Mouse (Mus musculus) 416B (cell line): ENCODE data around the gene Lpcat1.

Source experiments
- DNase-seq: peaks from one replicate; pipeline ENCODE4 v3.0.0; 2011; ENCODE audit warnings: low read depth

Lpcat1 gene

DNA sequence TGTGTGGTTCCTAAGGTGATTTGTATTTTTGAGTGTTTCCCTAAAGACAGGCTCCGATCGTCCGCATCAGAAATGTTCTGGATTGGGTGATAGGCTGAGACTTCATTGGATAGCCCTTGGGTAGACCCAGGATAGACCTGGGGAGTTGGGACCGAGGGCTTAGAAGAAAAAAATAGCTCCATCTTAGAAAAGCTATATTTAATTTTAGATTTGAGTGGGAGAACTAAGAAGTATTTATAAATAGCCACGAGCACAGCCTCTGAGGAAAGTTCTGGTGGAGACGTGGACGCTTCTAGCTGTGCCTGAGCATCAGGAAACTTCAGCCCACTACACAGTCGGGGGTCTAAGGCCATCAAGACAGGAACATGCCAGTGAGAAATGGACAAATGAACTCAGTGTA is 9.8 kb downstream of the Lpcat1 start:
- no peak for DNase-seq

DNA sequence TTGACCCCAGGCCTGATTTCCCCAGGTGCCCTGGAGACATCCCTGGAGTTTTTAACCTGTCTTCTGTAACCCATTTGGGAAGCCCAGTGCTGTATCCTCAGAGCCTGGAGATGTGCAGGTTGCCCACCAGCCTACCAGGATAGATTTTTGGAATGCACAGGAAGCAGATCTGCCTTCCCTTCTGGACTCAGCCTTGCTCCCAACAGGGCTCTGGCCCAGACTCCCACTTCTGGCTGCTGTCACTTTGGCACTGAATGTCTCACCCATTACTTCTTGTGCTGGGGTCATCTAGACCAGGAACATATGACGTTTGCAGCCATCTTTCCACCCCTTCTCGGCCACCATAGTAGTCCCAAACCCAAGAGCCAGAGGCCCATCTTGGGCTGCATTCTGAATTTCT is 10.8 kb downstream of the Lpcat1 start:
- DNase-seq: no peak

DNA sequence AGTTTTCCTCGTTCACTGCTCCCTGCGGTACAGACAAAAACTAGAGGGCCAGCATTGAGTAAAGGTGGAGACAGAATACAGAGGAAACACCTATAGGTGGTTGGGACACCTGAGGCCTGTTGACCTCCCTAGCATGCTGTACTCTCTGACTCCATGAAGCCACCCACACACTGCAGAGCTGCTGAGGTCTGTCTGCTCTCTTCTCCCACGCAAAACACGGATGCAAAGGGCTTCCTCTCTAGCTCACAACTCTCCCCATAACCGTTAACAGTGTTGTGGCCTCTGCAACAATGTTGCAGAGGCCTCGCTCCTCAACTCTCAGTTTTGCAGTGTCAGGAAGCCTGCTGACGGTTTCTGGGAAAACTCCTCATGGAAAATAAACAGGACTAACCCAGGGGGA is 15.5 kb downstream of the Lpcat1 start:
- DNase-seq: no peak

DNA sequence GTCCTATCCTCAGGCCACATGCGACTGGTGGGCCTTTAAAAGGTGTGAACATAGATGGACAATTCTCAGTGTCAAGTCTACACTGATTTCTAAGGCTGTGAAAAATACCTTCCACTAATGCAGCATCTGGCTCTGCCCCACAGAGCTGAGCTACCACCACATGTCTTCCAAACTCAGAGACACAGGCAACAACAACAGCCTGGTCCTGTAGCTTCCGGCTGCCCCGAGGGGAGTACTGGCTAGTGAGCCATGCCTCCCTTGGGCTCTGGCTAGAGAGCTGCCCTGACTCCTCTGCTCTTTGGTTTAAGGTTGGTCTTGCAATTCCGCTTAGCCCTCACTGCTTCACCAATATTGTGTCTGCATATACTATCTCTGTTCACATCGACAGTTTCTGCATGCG is 16.3 kb downstream of the Lpcat1 start:
- no peak for DNase-seq

DNA sequence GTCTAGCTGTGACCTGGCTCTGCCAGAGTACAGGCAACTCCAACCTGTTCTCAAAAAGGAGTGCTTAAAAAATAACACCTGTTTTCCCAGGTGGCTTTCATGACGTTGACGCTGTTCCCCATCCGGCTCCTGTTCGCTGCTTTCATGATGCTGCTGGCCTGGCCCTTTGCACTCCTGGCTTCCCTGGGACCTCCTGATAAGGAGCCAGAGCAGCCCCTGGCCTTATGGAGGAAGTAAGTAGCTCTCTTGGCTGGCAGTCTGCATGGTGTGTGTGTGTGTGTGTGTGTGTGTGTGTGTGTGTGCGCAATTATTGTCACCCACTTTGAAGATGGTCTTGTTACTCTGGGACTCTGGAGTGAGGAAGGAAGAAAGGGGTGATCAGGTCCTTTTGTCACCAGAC is 17.2 kb downstream of the Lpcat1 start:
- DNase-seq: no peak

DNA sequence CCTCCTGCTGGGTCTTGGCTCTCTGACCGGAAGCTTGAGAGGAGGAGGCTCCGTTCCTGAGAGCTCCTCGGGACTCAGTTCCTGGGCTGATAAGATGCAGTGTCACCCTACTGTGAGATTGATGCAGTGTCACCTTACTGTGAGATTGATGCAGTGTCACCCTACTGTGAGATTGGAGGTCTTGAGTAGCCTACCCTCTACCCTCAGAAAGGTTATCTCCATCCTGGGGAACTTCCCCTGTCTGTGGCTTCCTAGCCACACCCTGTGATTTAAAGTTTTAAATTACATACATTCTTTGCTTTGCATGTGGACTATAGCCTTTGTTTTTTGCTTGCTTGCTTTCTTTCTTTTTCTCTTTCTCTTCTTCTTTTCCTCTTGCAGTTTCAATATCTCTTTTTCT is 21.1 kb downstream of the Lpcat1 start:
- no peak for DNase-seq

DNA sequence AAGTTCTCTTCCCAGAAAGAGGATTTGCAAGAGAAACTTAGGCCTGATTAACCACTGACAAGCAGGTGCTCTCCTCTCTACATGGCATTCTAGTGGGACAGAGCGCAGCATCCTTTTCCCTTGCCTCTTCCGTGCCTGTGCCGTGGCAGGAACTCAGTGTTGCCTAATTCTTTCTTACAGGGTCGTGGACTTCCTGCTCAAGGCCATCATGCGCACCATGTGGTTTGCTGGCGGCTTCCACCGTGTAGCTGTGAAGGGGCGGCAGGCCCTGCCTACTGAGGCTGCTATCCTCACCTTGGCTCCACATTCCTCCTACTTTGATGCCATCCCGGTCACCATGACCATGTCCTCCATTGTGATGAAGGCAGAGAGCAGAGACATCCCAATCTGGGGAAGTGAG is 21.7 kb downstream of the Lpcat1 start:
- DNase-seq: peak; percentile 58

DNA sequence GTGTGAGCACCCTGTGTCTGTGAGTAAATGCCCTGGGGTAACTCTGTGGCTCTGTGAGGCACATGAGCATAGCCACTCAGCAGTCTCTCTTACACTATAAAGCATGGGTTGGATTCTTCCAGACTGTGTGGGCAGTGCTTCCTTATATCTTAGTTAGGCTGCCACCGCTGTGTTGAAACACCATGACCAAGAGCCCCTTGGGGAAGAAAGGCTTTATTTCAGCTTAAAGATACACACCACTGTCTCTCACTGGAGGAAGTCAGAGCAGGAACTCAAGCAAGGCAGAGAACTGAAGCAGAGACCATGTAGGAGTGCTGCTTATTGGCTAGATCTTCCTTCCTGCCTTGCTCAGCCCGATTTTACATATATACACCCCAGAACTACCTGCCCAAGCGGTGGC is 23.0 kb downstream of the Lpcat1 start:
- DNase-seq: peak; percentile 64

DNA sequence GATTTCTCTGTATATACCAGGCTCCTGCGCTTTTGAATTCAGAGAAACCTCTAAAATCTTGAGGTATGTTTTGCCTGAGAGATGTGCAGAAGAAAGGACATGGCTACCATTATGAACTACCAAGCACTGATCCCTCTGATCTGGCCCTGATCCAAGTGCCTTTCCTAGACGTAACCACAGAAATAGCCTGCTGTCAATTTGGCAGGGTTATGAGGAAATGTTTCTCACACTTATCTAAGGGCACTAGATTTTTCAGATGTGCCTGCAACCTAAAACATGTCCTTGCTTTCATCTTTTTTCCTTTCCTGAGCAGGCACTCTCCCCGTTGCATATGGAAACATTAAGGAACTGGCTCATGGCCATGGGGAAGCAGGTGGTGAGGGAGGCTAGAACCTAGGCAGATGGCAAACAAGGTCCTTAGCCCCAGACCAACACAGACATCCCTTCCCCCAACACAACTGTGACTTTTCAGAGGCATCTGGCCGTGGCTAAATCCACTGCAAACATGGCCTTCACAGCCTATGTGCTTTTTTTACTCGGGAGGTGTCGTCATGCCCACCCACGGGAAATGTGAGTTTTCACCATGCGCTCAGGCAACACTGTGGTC is 23.7 kb downstream of the Lpcat1 start:
- peak; percentile 84 for DNase-seq

DNA sequence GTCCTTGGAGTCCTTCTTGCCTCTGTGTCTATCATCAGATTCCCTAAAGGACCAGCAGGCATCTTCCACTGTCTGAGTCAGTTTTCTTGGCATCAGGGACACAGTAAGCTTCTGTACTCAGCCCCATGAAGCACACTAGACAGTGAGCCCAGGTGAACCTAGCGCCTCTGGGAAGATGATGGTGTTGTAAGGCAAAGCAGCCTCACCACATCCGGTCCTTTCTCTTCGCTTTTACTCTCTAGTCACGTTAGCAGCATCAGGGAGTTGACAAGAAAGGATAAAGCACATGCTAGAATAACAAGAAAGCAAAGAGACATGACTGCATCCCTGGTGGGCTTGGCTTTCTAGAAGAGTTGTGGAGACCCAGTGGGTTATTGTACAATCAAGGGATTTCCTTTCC is 26.2 kb downstream of the Lpcat1 start:
- DNase-seq: no peak

DNA sequence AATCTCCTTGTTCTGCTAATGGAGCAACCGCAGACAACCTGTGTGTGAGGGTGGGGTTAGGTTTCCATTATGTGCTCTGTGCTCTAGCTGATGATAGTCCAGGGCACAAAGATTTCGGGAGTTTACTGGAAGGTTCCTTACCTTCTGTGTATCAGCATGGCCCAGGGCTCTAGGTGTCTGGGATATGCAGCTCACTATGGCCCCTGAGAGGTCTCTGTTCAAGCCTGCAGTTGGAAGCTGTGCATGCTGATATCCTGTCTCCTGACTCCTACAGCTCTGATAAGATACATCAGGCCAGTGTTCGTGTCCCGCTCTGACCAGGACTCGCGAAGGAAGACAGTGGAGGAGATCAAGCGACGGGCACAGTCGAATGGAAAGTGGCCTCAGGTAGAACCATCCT is 27.5 kb downstream of the Lpcat1 start:
- no peak for DNase-seq

DNA sequence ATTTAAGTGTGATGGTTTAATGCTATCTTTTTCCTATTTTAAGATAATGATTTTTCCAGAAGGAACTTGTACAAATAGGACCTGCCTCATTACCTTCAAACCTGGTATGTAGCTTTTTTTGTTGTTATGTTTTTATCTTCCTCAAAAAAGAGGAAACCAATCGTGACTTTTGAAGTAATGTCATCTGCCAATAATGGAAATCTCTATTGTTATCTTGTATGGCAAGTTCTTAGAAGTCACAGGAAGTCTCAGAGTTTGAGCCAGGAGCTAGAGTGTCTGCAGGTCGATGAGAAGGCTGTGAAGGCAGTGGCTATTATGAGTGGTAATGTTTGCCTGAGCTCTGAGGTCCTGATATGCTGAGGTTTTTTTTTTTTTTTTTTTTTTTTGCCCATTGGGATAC is 29.1 kb downstream of the Lpcat1 start:
- no peak for DNase-seq

DNA sequence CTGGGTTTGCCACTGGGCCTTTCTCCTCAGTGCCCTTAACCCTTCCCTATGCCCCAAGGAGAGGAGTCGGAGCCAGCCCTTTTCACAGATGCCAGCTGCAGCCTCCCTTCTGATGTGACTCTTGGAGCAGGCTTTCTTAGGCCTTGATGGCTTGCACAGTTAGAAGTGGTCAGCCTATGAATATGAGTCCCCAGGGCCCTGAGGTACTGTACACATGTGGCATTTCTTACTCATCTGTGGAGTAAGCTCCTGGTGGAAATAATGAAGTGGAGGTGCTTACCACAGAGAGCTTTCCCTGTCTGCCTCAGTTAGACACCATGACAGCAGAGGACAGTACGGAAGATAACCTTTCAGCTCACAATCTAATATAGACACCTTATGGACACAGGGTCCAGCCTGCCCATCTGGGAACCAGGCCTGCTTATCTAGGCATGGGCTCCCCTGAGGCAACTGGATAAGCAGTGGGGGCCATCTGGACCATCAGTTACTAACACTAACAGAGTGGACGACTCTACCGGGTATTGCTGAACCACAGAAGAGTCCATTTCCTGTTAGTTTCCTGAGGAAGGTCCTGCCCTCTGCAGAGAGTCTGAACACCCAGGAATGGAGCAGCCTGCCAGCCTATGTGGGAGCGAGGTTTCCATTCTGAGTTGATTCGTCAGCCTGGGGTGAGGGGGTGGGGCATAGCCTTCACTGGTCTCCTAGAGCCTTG is 33.1 kb downstream of the Lpcat1 start:
- peak; percentile 55 for DNase-seq

DNA sequence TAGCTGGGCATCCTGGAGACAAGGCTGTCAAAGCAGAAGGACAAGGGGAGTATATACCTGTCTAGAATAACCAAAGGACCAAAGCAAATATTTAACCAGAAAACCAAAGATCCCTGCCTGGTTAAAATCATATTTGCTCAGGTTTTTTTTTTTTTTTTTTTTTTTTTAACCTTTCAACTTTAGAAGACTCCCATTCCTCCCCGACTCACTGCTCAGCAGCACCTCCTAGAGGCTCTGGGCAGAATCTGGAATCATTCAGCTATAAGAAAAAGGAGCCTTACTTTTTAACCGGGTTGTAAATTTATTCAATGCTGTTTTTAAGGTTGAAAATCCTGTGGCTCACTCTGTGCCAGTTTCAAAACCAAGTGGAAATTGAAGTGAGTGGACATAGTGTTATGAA is 35.7 kb downstream of the Lpcat1 start:
- peak; percentile 56 for DNase-seq

DNA sequence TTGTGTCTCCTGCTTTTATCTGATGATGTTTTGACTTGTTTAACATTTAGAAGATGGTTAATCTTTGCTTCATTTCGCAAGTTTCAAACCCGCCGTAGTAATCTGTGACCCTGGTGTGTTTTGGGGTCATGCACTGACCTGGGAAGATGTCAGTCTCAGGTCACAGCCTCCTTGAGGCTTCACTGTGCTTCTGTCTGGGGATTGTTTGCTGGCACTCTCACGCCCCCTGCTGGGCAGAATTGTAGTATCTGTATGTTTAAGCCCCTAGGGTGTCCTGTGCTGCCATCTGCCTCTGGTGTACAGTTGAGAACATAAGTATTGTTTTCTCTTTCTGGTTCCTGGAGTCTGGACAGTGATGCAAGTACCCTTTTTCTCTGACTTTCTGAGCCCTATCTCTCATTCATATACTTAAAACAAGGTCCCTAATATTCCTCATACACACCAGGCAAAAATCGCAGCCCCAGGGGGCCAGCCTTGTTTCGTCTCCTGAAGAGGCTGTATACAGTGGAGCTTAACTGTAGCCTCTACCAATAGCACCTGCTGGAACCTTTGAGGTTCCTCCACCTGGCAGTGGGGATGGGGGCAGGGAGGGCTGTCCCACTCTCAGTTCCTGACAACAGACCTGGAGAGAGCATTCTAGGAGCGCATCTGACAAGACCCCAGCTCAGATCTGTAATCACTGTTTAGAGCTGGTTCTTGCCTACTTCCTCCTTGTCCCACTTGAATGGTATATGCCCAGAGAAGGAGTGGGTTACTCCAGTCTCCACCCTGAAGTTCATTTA is 38.9 kb downstream of the Lpcat1 start:
- peak; percentile 76 for DNase-seq

DNA sequence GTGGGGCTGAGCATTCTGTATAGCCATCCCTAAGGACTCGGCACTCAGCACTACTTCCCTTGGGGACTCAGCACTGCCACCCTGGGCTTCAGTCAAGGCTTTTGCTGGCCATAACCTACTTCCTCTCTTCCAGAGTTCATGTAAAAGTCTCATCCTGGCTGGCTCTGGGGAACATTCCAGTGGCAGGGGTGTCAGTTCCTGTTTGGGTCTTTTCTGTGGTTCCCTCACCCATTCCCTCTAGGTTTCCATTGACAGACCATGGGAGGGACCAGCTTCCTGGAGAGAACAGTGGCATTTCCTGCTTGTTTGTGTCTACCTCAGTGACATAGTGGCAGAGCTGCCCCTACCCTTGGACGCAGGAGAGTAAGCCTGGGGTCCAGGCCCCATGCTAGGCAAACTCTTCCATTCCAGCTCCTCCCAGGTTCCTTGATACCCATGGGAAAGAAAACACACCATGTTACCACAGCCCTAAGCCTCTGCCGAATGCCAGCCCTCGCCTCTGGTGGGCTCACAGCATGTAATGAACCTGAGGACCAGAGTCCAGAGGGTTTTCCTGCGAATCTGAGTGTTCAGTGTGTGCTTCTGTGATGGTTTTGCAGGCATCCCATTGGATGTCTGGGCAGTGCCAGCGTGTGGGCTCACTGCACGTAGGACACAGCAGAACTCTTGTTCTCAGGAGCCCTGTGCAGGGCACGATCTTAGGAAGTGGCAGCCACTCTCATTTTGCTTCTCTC is 42.0 kb downstream of the Lpcat1 start:
- no peak for DNase-seq

DNA sequence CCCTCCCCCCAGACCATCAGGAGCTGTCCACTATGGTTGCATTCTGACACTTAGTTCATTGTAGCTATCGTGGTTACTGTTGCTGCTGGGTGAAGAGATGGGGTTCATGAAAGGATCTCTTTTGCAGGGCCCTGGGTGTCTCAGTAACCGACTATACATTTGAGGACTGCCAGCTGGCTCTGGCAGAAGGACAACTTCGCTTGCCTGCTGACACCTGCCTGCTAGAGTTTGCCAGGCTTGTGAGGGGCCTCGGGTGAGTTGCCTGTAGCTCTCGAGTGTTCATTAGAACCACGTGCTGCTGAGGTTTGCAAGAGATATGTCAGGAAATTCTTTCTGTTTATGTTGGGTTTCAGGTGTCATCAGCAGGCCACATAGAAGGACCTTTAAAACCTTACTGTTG is 42.9 kb downstream of the Lpcat1 start:
- DNase-seq: no peak

DNA sequence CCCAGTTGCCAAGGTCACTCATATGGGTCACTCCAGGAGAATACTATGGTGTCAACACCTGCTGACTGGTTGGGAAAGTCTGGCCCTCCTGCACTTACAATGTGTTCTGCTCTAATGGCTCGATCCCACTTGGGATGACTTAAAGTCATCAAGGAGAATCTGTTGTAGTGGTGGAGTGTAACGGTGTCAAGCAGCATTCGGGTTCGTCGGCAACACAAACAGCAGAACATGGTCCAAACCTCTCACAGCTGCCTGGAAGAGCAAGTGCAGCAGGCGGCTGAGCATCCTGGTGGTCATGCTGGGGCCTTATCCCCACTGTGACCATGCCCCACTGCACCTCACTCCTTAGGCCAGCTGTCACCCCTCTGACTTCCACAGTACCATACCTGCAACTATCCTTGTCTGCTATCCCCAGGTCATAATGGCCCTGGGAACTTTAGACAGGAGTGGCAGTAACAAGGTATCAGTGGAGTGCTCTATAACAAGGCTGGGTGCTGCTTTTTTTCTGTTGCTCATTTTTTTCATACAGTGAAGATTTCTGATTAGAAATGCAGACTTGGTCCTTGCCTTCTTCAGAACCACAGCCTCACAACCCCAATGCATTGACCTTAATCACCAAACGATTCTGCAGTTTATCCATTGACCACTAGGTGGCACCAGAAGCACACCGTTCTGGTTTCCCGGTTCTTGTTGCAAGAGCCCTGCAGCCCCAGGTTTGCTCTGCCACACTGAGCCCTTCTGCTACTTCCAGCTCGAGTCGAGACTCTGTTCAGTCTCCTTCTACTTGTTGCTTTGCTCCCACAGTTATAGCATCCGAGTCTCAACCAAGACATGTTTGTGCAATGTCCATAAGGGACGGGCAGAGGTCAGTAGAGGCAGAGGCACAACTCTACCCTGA is 46.0 kb downstream of the Lpcat1 start:
- DNase-seq: peak; percentile 78

DNA sequence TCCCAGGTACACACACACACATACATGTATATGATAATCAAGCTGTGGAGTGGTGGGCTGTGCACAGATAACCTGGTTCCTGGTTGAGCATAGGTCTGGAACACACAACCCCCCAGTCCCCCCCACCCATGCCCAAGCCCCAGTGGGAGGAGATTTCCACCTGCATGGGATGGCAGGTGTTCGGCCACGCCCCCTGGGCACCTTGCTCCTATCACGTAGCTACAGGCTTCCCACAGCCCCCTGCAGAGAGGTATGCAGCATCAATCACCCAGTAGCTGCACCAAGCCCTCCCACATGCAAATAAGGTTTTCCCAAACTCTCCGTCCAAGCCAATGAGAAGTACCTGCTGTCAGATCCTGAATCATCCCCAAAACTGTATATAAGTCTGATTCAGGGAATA is 49.9 kb downstream of the Lpcat1 start:
- no peak for DNase-seq

DNA sequence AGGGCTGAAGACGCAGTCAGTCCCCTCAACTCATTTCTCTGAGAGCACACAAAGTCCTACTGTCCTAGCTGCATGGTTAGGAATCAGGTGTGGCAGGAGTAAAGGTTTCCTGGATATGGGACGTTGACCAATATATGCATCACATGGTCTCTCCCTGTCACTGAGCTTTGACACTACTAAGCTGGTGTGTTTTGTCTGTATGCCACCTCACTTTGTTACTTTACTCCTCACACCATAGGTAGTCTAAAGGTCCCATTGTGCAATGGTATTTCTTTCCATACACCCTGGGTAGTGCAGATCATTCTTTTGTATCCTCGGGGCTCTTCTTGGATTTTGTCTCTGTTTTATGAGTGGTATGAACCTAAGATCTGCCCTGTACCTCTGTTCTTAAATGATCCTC is 66.7 kb downstream of the Lpcat1 start:
- DNase-seq: no peak

DNA sequence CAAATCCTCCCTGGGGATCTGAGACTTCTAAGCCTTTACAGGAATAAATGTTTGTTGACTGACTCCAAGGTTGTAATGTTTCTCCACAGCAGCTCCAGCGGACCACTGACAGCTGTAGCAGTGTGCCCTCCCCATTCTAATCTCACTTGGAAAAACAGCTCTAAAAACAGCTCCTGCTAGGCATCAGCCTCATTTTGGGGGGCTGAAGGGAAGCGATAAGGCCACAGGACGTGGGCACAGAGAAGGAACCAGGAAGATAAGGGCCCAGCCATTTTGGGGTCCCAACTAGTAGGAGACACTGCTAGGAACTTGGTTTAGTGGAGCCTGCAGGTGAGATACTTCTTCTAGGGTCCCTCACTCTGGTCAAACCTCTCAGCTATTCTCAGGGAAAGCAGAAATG is 68.3 kb downstream of the Lpcat1 start:
- no peak for DNase-seq

DNA sequence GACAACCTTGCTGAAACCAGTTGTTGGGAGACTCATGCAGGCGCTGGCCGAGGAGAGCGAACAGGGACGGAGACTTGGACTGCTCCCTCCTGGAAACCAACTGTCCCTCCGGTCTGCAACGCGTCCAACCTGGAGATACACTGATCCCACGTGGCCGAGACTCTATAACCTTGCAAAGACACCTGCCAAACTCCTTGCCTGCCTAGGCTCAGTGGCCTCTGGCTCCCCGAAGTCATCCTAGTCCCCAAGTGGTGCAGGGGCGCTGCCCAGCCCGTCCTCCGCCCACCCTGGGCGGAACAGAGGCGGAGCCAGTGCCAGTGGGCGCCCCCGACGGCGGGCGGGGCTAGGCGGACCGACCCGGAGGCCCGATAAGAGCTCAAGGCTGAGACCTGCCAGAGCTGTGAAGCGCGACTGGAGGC is 69.4 kb downstream of the Lpcat1 start, which contains the start of gene Slc6a3:
Gene Slc6a3, plus strand, starts transcription at position 345 of the 419 bp plus-strand sequence.
- no peak for DNase-seq
